Mouse (Mus musculus): ENCODE data around the gene Lrrc23. TPM values are rescaled to one million over a fixed set of nuclear protein-coding genes. Genes with fewer than 3 reads are reported as not detected.

Gene Lrrc23
- polyA plus RNA-seq (2012; fragmentation: generic; extraction: Trizol), result 0.13 TPM

GRCm38 (mm10) chr6:124779222-124779983 is at the start of gene Lrrc23:
TSS of gene Lrrc23 (minus strand) at chr6:124779727.
- Histone ChIP-seq H3K27me3 (ENCODE audit: control insufficient read depth, insufficient read depth, insufficient read length) (no peaks in the 10 kb centered on the region), H3K4me3 (no peak within 1 kb of the TSS), H3K79me2 (ENCODE audit: control insufficient read depth, insufficient read depth) (no peaks in the 10 kb centered on the region), H3K4me2 (ENCODE audit: low read depth) (peak within 1 kb of the TSS; percentile 56), H3ac (ENCODE audit: control insufficient read depth, insufficient read length) (no peak within 1 kb of the TSS), H3K36me3 (ENCODE audit: control insufficient read depth, insufficient read depth) (no peaks in the 10 kb centered on the region)
- TF ChIP-seq MYOD1 (IDR thresholded peaks at IDR 0.05; ENCODE audit: control insufficient read depth in 1 of 3, insufficient read length in 2 of 3, low read depth in 2 of 3), result no peak
- TF ChIP-seq TCF3 (IDR thresholded peaks at IDR 0.05; ENCODE audit: insufficient read length, low read depth), result no peak
- no peak for TF ChIP-seq POLR2A (IDR thresholded peaks at IDR 0.05; ENCODE audit: insufficient read length, low read depth)
- no peak for TF ChIP-seq E2F4 (IDR thresholded peaks at IDR 0.05; ENCODE audit: insufficient read depth)
- no peak for TF ChIP-seq USF1 (IDR thresholded peaks at IDR 0.05; ENCODE audit: low read depth)
- TF ChIP-seq CEBPB (IDR thresholded peaks at IDR 0.05; ENCODE audit: insufficient read depth, poor library complexity, severe bottlenecking), result no peak
- no peak for TF ChIP-seq TCF12 (IDR thresholded peaks at IDR 0.05; ENCODE audit: insufficient read depth, poor library complexity, severe bottlenecking)
- no peak for TF ChIP-seq POLR2AphosphoS2 (IDR thresholded peaks at IDR 0.05; ENCODE audit: insufficient read length, low read depth)
- TF ChIP-seq MYOG (IDR thresholded peaks at IDR 0.05; ENCODE audit: control insufficient read depth in 1 of 3, insufficient read depth in 1 of 3, insufficient read length in 2 of 3, low read depth in 2 of 3), result no peak
- TF ChIP-seq SRF (IDR thresholded peaks at IDR 0.05; ENCODE audit: control insufficient read depth, insufficient read length, low read depth), result no peak
- TF ChIP-seq REST (IDR thresholded peaks at IDR 0.05; ENCODE audit: insufficient read depth, insufficient read length), result no peak
- no peak for TF ChIP-seq MAX (IDR thresholded peaks at IDR 0.05; ENCODE audit: low read depth)

GRCm38 (mm10) chr6:124828101-124828592 is 48.6 kb upstream of the Lrrc23 start:
- TF ChIP-seq POLR2AphosphoS2 (IDR thresholded peaks at IDR 0.05; ENCODE audit: insufficient read length, low read depth) (peak; percentile 58), TCF12 (IDR thresholded peaks at IDR 0.05; ENCODE audit: insufficient read depth, poor library complexity, severe bottlenecking) (no peak), POLR2A (IDR thresholded peaks at IDR 0.05; ENCODE audit: insufficient read length, low read depth) (peak; percentile 66), REST (IDR thresholded peaks at IDR 0.05; ENCODE audit: insufficient read depth, insufficient read length) (no peak), E2F4 (IDR thresholded peaks at IDR 0.05; ENCODE audit: insufficient read depth) (no peak)
- Histone ChIP-seq H3K79me2 (ENCODE audit: control insufficient read depth, insufficient read depth) (peaks cover 35% of the 10 kb centered on the region), H3K4me3 (peak overlapping the region; percentile 93), H3K27me3 (ENCODE audit: control insufficient read depth, insufficient read depth, insufficient read length) (no peaks in the 10 kb centered on the region), H3K4me2 (ENCODE audit: low read depth) (peak overlapping the region; percentile 96), H3K36me3 (ENCODE audit: control insufficient read depth, insufficient read depth) (peaks cover 25% of the 10 kb centered on the region), H3ac (ENCODE audit: control insufficient read depth, insufficient read length) (peak overlapping the region; percentile 38)

- Histone ChIP-seq H3K4me2 (ENCODE audit: low read depth) (no peak overlapping the region), H3ac (ENCODE audit: control insufficient read depth, insufficient read length) (no peak overlapping the region), H3K79me2 (ENCODE audit: control insufficient read depth, insufficient read depth) (peaks cover 9% of the 10 kb centered on the region), H3K4me3 (no peak overlapping the region), H3K36me3 (ENCODE audit: control insufficient read depth, insufficient read depth) (peaks cover 46% of the 10 kb centered on the region), H3K27me3 (ENCODE audit: control insufficient read depth, insufficient read depth, insufficient read length) (no peaks in the 10 kb centered on the region)
- no peak for TF ChIP-seq USF1 (IDR thresholded peaks at IDR 0.05; ENCODE audit: low read depth)
- TF ChIP-seq MYOD1 (IDR thresholded peaks at IDR 0.05; ENCODE audit: control insufficient read depth in 1 of 3, insufficient read length in 2 of 3, low read depth in 2 of 3), result no peak
- no peak for TF ChIP-seq MYOG (IDR thresholded peaks at IDR 0.05; ENCODE audit: control insufficient read depth in 1 of 3, insufficient read depth in 1 of 3, insufficient read length in 2 of 3, low read depth in 2 of 3)
- TF ChIP-seq MAX (IDR thresholded peaks at IDR 0.05; ENCODE audit: low read depth), result no peak
- no peak for TF ChIP-seq TCF3 (IDR thresholded peaks at IDR 0.05; ENCODE audit: insufficient read length, low read depth)
- no peak for TF ChIP-seq REST (IDR thresholded peaks at IDR 0.05; ENCODE audit: insufficient read depth, insufficient read length)
- no peak for TF ChIP-seq POLR2A (IDR thresholded peaks at IDR 0.05; ENCODE audit: insufficient read length, low read depth)
- TF ChIP-seq CEBPB (IDR thresholded peaks at IDR 0.05; ENCODE audit: insufficient read depth, poor library complexity, severe bottlenecking), result no peak
- TF ChIP-seq TCF12 (IDR thresholded peaks at IDR 0.05; ENCODE audit: insufficient read depth, poor library complexity, severe bottlenecking), result no peak
Measured at GRCm38 (mm10) chr6:124822049-124822448, 42.5 kb upstream of the Lrrc23 start.

GRCm38 (mm10) chr6:124820891-124821290 is 41.4 kb upstream of the Lrrc23 start:
- no peak overlapping the region for H3K4me3 ChIP-seq
- H3K36me3 ChIP-seq (ENCODE audit: control insufficient read depth, insufficient read depth), result peaks cover 49% of the 10 kb centered on the region
- no peak overlapping the region for H3ac ChIP-seq (ENCODE audit: control insufficient read depth, insufficient read length)
- TF ChIP-seq CEBPB (IDR thresholded peaks at IDR 0.05; ENCODE audit: insufficient read depth, poor library complexity, severe bottlenecking) (no peak), POLR2A (IDR thresholded peaks at IDR 0.05; ENCODE audit: insufficient read length, low read depth) (no peak), SRF (IDR thresholded peaks at IDR 0.05; ENCODE audit: control insufficient read depth, insufficient read length, low read depth) (no peak), TCF3 (IDR thresholded peaks at IDR 0.05; ENCODE audit: insufficient read length, low read depth) (no peak), MYOG (IDR thresholded peaks at IDR 0.05; ENCODE audit: control insufficient read depth in 1 of 3, insufficient read depth in 1 of 3, insufficient read length in 2 of 3, low read depth in 2 of 3) (no peak), E2F4 (IDR thresholded peaks at IDR 0.05; ENCODE audit: insufficient read depth) (no peak), MYOD1 (IDR thresholded peaks at IDR 0.05; ENCODE audit: control insufficient read depth in 1 of 3, insufficient read length in 2 of 3, low read depth in 2 of 3) (no peak), REST (IDR thresholded peaks at IDR 0.05; ENCODE audit: insufficient read depth, insufficient read length) (no peak), USF1 (IDR thresholded peaks at IDR 0.05; ENCODE audit: low read depth) (no peak)
- no peaks in the 10 kb centered on the region for H3K27me3 ChIP-seq (ENCODE audit: control insufficient read depth, insufficient read depth, insufficient read length)
- no peaks in the 10 kb centered on the region for H3K79me2 ChIP-seq (ENCODE audit: control insufficient read depth, insufficient read depth)
- no peak overlapping the region for H3K4me2 ChIP-seq (ENCODE audit: low read depth)

Measured in myocyte (in vitro differentiated cells).